Mouse (Mus musculus) ES-Bruce4 (cell line): ENCODE data around the gene Pitpnm2. TPM values are rescaled to one million over a fixed set of nuclear protein-coding genes. Genes with fewer than 3 reads are reported as not detected.
"Not testable (repeated sequence)": the region's sequence is repeated elsewhere in the genome, so short reads cannot be mapped to it uniquely, and the experiment has no call there.

ENCODE experiments used
- H3K27ac ChIP-seq: 2 replicates; pipeline ENCODE4 v1.5.1; 2012; ENCODE audit warnings: low read length, inconsistent platforms; ENCODE audit not compliant: insufficient read depth
- H3K27me3 ChIP-seq: 2 replicates; pipeline ENCODE4 v1.6.1; 2012; ENCODE audit warnings: mild to moderate bottlenecking, low read length, inconsistent platforms; ENCODE audit not compliant: control insufficient read depth, poor library complexity, insufficient read depth, severe bottlenecking
- H3K36me3 ChIP-seq: 2 replicates; pipeline ENCODE4 v1.6.1; 2012; ENCODE audit warnings: inconsistent platforms, mild to moderate bottlenecking, low read length, moderate library complexity; ENCODE audit not compliant: control insufficient read depth, poor library complexity, insufficient read depth, severe bottlenecking
- H3K4me1 ChIP-seq: one replicate; pipeline ENCODE4 v1.8.1; 2011; ENCODE audit warnings: low read length; ENCODE audit not compliant: control insufficient read depth, insufficient read depth
- H3K4me3 ChIP-seq: 2 replicates; pipeline ENCODE4 v1.5.1; 2011; ENCODE audit warnings: low read depth, mild to moderate bottlenecking, low read length
- H3K9ac ChIP-seq: 2 replicates; pipeline ENCODE4 v1.6.1; 2012; ENCODE audit warnings: low read depth, mild to moderate bottlenecking, inconsistent platforms; ENCODE audit not compliant: poor library complexity, severe bottlenecking
- H3K9me3 ChIP-seq: replicated peaks from 2 replicates; pipeline ENCODE4 v1.6.1; 2012; ENCODE audit warnings: mild to moderate bottlenecking, low read length, inconsistent platforms; ENCODE audit not compliant: control insufficient read depth, poor library complexity, insufficient read depth, severe bottlenecking
- CTCF ChIP-seq: IDR thresholded peaks from one replicate; pipeline ENCODE4 v1.8.1; 2011; ENCODE audit warnings: low read depth, low read length
- EP300 ChIP-seq: IDR thresholded peaks from 2 replicates; pipeline ENCODE4 v1.6.1; 2011; ENCODE audit warnings: low read depth, low read length; ENCODE audit not compliant: insufficient read depth
- POLR2A ChIP-seq: IDR thresholded peaks from one replicate; pipeline ENCODE4 v1.8.1; 2011; ENCODE audit warnings: low read length; ENCODE audit not compliant: insufficient read depth
- polyA plus RNA-seq: library from polyadenylated mRNA; stranded (reverse); fragments of >200 nt; gene quantifications from 2 replicates; pipeline ENCODE4 v1.2.4, GENCODE M21; 2011; ENCODE audit warnings: low read depth; ENCODE audit not compliant: missing spikeins, insufficient read depth, insufficient read length

Gene Pitpnm2
- polyA plus RNA-seq: 13.0 and 13.1 TPM in 2 replicates

DNA sequence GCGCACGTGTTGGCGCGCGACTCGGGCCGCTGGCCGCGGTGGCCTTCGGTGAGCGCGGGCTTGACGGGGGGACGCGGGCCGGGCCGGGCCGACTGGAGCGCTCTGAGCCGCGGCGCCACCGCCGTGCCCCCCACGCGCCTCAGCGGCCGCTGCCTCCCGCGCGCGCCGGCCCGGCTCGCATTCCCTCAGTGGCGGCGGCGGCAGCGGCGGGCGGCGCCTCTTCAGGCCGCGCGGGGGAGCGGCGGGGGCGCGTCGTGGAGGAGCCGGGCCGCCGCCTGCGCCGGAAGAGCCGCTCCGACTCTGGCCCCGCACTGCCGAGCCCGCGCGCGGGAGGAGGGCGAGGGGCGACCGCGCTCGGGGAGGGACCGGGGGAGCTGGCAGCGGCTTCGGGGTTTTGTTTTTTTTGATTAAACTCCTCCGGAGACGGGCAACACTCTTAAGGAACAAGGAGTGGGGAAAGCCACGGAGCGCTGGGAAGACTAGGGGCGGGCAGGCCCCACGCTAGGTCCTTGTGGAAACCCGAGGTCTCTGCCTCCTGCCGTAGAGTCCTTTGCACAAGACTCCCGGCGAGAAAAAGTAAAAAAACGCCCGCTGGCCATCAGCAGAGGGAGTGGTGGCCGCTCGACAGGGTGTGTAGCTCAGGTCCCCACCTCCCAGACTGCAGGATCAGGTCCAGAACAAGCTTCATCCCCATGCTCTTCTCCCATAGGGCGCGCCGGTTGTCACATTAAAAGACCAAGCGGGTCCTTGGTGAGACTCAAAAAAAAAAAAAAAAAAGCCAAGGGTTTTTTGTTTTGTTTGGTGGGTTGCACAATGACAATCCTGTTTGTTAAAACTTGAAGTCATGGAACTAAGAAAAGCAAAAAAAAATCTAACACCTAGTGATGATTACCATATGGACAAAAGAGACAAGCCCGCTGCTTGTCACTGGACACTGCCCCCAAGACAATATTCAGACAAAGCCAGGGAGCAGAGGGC, at the start of gene Pitpnm2:
TSS of gene Pitpnm2 (minus strand) at position 147 of the 978 bp plus-strand sequence.
- TF ChIP-seq POLR2A (no peak), CTCF (no peak), EP300 (no peak)
- Histone ChIP-seq H3K27ac (no peak within 1 kb of the TSS), H3K27me3 (peaks cover 3% of the 10 kb centered on the region; the same call in 1 of the 2 replicates)

DNA sequence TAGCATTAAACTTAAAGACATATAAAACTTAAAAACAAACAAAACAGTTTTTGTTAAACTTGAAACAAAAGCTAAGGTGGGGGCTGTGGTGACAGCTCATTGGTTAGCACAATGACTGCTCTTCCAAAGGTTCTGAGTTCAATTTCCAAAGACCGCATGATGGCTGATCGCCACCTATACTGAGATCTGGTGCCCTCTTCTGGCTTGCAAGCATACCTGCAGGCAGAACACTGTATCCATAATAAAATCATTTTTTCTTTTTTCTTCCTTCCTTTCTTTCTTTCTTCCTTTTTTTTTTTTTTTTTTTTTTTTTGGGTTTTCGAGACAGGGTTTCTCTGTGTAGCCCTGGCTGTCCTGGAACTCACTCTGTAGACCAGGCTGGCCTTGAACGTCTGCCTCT, 49.7 kb upstream of the Pitpnm2 start:
- not testable (repeated sequence) for H3K9me3 ChIP-seq, H3K36me3 ChIP-seq, H3K9ac ChIP-seq, H3K27me3 ChIP-seq, H3K4me3 ChIP-seq, H3K27ac ChIP-seq, H3K4me1 ChIP-seq
- peak; percentile 58 for TF ChIP-seq CTCF

More for the DNA sequence above, at the start of gene Pitpnm2:
- H3K9me3 ChIP-seq: no peaks in the 10 kb centered on the region
- peaks cover 2% of the 10 kb centered on the region for H3K4me1 ChIP-seq
- H3K36me3 ChIP-seq: no peaks in the 10 kb centered on the region
- peak within 1 kb of the TSS; percentile 72 for H3K4me3 ChIP-seq
- H3K9ac ChIP-seq: peak within 1 kb of the TSS; percentile 99

GRCm38 (mm10) chr5:124296475-124296874, 46.9 kb upstream of the Pitpnm2 start:
- H3K27ac ChIP-seq: no peak overlapping the region
- H3K4me3 ChIP-seq: no peak overlapping the region
- no peaks in the 10 kb centered on the region for H3K9me3 ChIP-seq
- H3K9ac ChIP-seq: no peak overlapping the region
- H3K4me1 ChIP-seq: no peaks in the 10 kb centered on the region
- TF ChIP-seq EP300 (no peak), CTCF (no peak), POLR2A (no peak)
- no peaks in the 10 kb centered on the region for H3K27me3 ChIP-seq
- peaks cover 3% of the 10 kb centered on the region; the same call in 1 of the 2 replicates for H3K36me3 ChIP-seq

GRCm38 (mm10) chr5:124293967-124294366, 44.4 kb upstream of the Pitpnm2 start:
- no peak overlapping the region for H3K4me3 ChIP-seq
- H3K27me3 ChIP-seq: no peaks in the 10 kb centered on the region
- TF ChIP-seq POLR2A: no peak
- no peak for TF ChIP-seq CTCF
- TF ChIP-seq EP300: no peak
- H3K9ac ChIP-seq: no peak overlapping the region
- H3K9me3 ChIP-seq: no peaks in the 10 kb centered on the region
- peaks cover 3% of the 10 kb centered on the region; the same call in 1 of the 2 replicates for H3K36me3 ChIP-seq
- H3K27ac ChIP-seq: no peak overlapping the region
- H3K4me1 ChIP-seq: no peaks in the 10 kb centered on the region

- TF ChIP-seq POLR2A: no peak
- TF ChIP-seq EP300: no peak
- no peak for TF ChIP-seq CTCF
- H3K27ac ChIP-seq: no peak overlapping the region
- H3K9ac ChIP-seq: no peak overlapping the region
- no peaks in the 10 kb centered on the region for H3K36me3 ChIP-seq
- no peaks in the 10 kb centered on the region for H3K4me1 ChIP-seq
- H3K27me3 ChIP-seq: no peaks in the 10 kb centered on the region
- H3K9me3 ChIP-seq: no peaks in the 10 kb centered on the region
- no peak overlapping the region for H3K4me3 ChIP-seq
These were observed 40.7 kb upstream of the Pitpnm2 start for GRCm38 (mm10) chr5:124290216-124290615.
